Mouse (Mus musculus): ENCODE data around the gene Ldhd.

DNA sequence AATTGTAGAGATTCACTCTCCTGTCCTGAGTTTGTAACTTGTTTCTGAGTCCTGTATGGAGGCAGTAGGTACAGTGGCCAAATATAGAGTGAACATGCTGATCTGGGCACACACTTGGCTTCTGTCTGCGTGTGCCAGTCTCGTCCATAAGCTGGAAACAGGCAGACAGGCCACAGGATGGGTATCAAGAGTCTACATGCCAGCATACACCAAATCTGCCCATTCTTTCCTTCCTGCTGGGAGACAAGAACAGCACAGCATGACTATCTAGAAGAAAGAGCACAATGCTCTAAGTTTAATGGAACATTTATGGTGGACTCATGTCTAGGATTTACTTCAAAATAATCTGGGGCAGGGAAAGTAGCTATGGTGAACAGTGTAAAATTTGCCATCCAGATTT lies 35.2 kb downstream of the Ldhd start:
- TF ChIP-seq CTCF (IDR thresholded peaks at IDR 0.05; ENCODE audit: low read depth) (no peak), EP300 (optimal IDR thresholded peaks at IDR 0.05) (no peak)
